Mouse (Mus musculus) urinary bladder, adult 2 months (tissue): Measurements from ENCODE around the gene Rab8a. TPM values are rescaled to one million over a fixed set of nuclear protein-coding genes. Genes with fewer than 3 reads are reported as not detected.
"Not testable (repeated sequence)": the region's sequence is repeated elsewhere in the genome, so short reads cannot be mapped to it uniquely, and the experiment has no call there.

Experiments
- DNase-seq: peaks from one replicate; pipeline ENCODE4 v3.0.0; 2022; ENCODE audit warnings: low spot score
- polyA plus RNA-seq: library from polyadenylated mRNA; depleted of rRNA; stranded (reverse); fragments of >200 nt; gene quantifications from 2 replicates; pipeline ENCODE4 v1.2.3, GENCODE M21; 2012; rRNA removed

Rab8a gene
- 82.2 and 89.4 TPM in 2 replicates for polyA plus RNA-seq

- DNase-seq, result peak; percentile 100
These were observed at the start of gene Rab8a for GRCm38 (mm10) chr8:72160707-72161697. Gene Rab8a (plus strand): TSS chr8:72161200.

DNA sequence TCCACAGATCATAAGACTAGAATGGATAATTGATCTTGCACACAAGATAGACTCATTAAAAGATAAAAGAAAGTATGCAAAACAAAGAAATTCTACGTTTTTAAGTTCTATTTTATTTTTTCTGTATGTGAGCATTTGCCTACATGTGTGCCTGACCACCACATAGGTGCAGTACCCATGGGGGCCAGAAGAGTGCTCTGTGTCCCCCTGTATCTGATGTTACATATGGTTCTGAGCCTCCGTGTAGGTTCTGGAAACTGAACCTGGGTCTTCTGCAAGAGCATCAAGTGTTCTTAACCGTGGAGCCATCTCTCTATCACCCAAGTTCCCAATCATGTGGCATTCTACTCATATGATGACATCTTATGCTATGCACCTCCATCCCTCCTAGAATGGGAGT, 48.5 kb upstream of the Rab8a start:
- DNase-seq, result no peak

GRCm38 (mm10) chr8:72115202-72115601, 45.8 kb upstream of the Rab8a start:
- no peak for DNase-seq

- no peak for DNase-seq
These were observed 42.4 kb upstream of the Rab8a start for GRCm38 (mm10) chr8:72118616-72119015.

- not testable (repeated sequence) for DNase-seq
These were observed 39.5 kb upstream of the Rab8a start for GRCm38 (mm10) chr8:72121486-72121885.

GRCm38 (mm10) chr8:72121997-72122396, 39.0 kb upstream of the Rab8a start:
- no peak for DNase-seq

- no peak for DNase-seq
These were observed 33.2 kb upstream of the Rab8a start for GRCm38 (mm10) chr8:72127834-72128233.

GRCm38 (mm10) chr8:72131251-72131650, 29.7 kb upstream of the Rab8a start:
- DNase-seq, result no peak

GRCm38 (mm10) chr8:72131901-72132300, 29.1 kb upstream of the Rab8a start:
- no peak for DNase-seq

GRCm38 (mm10) chr8:72132417-72132816, 28.6 kb upstream of the Rab8a start:
- no peak for DNase-seq

- no peak for DNase-seq
These were observed 28.1 kb upstream of the Rab8a start for GRCm38 (mm10) chr8:72132891-72133290.

GRCm38 (mm10) chr8:72133507-72133906, 27.5 kb upstream of the Rab8a start:
- no peak for DNase-seq

DNA sequence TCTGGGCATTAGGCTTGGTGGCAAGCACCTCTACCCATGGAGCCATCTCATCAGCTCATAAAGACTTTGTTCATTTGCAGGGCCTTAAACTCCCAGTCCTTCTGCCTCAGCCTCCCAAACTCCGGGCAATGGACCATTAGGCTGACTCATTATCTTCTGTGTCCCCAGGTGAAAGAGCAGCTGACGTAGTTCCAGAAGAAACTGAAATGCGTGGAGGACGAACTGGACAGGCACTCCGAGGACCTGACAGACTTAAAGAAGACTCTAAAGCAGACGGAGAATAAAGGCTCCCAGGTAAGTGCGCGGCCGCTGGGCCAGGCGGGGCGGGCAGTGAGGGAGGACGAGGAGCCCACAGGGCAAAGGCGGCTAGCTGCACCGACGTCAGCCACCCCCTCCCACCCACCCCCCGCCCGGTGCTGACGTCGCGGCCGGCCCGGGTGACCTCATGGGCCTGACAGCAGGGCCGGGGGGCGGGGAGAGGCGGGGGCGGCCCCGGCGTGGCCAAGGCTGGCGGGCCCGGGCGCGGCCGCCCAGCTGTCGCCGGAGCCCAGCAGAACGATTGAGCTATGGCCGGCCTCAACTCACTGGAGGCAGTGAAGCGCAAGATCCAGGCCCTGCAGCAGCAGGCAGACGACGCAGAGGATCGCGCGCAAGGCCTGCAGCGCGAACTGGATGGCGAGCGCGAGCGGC, 26.1 kb upstream of the Rab8a start, which contains the start of gene Tpm4:
Tpm4 (plus strand) TSS at position 220 of the 690 bp plus-strand sequence.
- DNase-seq, result peak; percentile 66

- DNase-seq, result peak; percentile 42
These were observed 25.3 kb upstream of the Rab8a start for GRCm38 (mm10) chr8:72135446-72136301.

GRCm38 (mm10) chr8:72136302-72136978, 24.6 kb upstream of the Rab8a start:
- peak; percentile 51 for DNase-seq

GRCm38 (mm10) chr8:72137431-72137830, 23.6 kb upstream of the Rab8a start:
- no peak for DNase-seq

DNA sequence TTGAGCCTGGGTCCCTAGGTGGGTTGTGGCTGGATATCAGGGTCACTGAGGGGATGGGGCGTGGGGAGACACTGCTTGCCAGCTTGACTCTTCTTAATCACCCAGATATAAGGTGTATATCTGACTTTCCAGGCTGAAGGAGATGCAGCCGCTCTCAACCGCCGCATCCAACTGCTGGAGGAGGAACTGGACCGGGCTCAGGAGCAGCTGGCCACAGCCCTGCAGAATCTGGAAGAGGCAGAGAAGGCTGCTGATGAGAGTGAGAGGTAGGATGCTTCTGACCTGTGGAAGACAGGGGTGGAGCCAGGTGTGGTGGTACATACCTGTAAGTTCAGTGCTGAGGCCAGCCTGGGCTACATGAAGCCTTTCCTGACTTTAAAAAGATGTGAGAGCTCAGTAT, 22.5 kb upstream of the Rab8a start:
- DNase-seq, result no peak

GRCm38 (mm10) chr8:72143256-72143824, 17.7 kb upstream of the Rab8a start:
- DNase-seq, result no peak

DNA sequence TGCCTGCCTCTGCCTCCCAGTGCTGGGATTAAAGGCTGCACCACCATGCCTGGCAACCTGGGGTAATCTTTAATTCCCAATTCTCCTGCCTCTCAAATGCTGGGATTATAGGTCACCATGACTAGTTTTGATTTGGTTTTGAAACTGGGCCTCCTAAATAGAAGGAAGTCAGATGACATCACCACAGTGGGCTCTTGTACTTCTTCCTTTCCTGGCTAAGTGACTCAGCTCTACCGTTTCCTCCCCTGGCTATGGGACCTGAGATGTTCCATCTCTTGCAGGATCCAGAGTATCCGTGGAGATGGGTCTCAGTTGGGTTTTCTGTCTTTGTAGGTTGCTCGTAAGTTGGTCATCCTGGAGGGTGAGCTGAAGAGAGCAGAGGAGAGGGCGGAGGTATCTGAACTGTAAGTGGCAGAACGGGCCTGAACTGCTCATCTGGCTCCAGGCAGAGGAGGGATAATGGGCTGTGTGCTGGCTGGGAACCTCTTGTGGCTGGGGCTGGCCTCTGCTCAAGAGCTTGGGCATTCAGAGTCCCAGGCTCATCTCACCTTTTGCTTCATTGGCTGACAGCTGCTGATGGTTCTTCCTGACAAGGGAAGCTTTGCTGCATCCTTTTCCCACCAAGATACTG, 16.5 kb upstream of the Rab8a start:
- DNase-seq, result no peak

- no peak for DNase-seq
These were observed 15.5 kb upstream of the Rab8a start for GRCm38 (mm10) chr8:72145511-72145910.
